Mouse (Mus musculus): ENCODE results near the gene Evc2.

- TF ChIP-seq CTCF (IDR thresholded peaks at IDR 0.05): no peak
- TF ChIP-seq EP300 (IDR thresholded peaks at IDR 0.05): no peak
These were observed 41.6 kb upstream of the Evc2 start for GRCm38 (mm10) chr5:37296717-37297116.
